Mouse (Mus musculus) left cerebral cortex, postnatal 25 days (tissue): ENCODE data around the gene Adam1b. TPM values are rescaled to one million over a fixed set of nuclear protein-coding genes. Genes with fewer than 3 reads are reported as not detected.

Experiments
- DNase-seq, 2 experiments: peaks; one replicate each; pipeline ENCODE4 v3.0.0; 2022; ENCODE audit warnings: low spot score in 2 of 2, mixed read lengths in 1 of 2
- intact Hi-C: fragments of 180-260 bp; cut with DNase I; formaldehyde crosslinking; loops from one replicate; pipeline ENCODE4 v1.15.1; 2025
- total RNA-seq, 2 experiments: library from RNA; stranded (reverse); gene quantifications; 2 replicates each; pipeline ENCODE4 v1.2.3; 2021

Adam1b gene
- total RNA-seq, 2 experiments from 2014 or later, result 0.11 TPM; not detected in 1

DNA sequence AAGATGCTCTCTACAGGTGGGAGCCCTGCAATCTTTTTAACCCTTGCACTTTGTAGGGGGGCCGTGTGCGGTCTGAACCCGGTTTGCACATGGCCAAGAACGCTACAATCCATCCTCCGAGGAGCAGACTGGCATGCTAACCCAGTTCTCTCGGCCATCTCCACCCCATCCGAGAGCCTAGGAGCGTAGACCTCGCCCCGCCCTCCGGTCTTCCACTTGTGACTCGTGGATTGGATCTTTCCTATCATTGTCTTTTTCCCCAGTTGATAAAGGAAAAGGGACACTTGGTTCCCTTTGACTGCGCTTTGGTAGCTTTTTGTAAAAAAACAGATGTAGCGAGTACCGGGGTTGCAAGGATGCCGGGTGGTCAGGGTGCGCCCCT, 51.6 kb downstream of the Adam1b start, which contains the start of gene Tmem116:
Tmem116 (plus strand) TSS at position 250 of the 382 bp plus-strand sequence.
- DNase-seq, result no peak
- intact Hi-C loops, result no loop called here

DNA sequence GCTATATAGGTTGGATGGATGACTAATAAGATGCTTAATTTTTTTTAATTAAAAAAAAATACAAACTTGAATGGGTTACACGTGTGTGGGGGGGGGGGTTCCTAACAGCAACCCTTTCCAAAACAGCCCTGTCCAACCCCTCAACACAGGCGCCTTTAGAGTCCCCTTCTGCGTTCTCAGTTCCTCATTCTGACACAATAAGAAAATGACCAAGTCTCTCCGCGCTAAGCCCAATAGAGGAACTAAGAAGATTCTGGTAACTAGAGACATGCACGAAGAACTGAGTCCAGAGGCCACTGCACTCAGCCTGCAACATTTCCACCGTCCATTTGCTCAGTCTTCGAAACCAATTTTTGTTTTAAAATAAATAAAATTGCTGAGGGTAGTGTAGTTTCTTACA, 52.0 kb downstream of the Adam1b start:
- intact Hi-C loops, result no loop called here

DNA sequence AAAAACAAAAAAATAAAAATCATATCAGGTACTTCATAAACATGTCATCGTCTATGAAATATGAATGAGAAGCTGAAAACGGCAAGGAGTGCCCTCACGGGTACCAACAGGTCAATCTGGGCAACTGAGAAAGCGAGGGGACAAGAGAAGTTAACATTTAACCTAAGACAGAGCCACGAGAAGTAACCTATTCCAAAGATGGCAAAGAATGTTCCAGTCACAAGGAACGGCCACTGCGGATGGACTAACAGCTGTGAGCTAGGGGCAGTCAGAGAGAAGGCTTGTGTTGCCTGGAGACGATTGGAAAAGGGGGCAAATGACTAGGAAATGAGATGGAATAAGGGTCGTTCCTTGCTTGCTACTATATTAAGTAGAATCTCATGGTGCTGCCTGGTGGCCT, 52.8 kb downstream of the Adam1b start:
- intact Hi-C loops, result no loop called here
- no peak for DNase-seq

More for the DNA sequence above, 52.0 kb downstream of the Adam1b start:
- DNase-seq, result no peak

Other genes starting within 250 kb of the Adam1b start
- gene Trafd1, start 117.8 kb downstream of the Adam1b start, total RNA-seq, result 10 to 100 TPM; 82.1 to 83.6 TPM
- gene Naa25, start 105.5 kb downstream of the Adam1b start, total RNA-seq, result 10 to 100 TPM; 40.7 to 45.8 TPM
- 1 to 10 TPM; 8.2 to 9.1 TPM for gene Tmem116, start 51.5 kb downstream of the Adam1b start, total RNA-seq
- gene Erp29, start 50.9 kb downstream of the Adam1b start, total RNA-seq, result 100 to 1,000 TPM; 145 to 151 TPM
- gene Adam1a, start 42.0 kb upstream of the Adam1b start, total RNA-seq, result 10 to 100 TPM in 1 of 2 experiments, 1 to 10 TPM in 1; 9.0 to 11.6 TPM
- gene Gm42878, start 42.0 kb upstream of the Adam1b start, total RNA-seq, result not detected
- gene Mapkapk5, start 42.5 kb upstream of the Adam1b start, total RNA-seq, result 10 to 100 TPM; 66.7 TPM
- 100 to 1,000 TPM in 1 of 2 experiments, 10 to 100 TPM in 1; 99.7 to 104 TPM for gene Aldh2, start 90.4 kb upstream of the Adam1b start, total RNA-seq
- gene Acad12, start 115.5 kb upstream of the Adam1b start, total RNA-seq, result 1 to 10 TPM; 4.9 to 7.9 TPM
- gene Acad10, start 157.1 kb upstream of the Adam1b start, total RNA-seq, result 1 to 10 TPM; 3.0 to 4.1 TPM
- gene Brap, start 157.1 kb upstream of the Adam1b start, total RNA-seq, result 10 to 100 TPM; 65.3 to 65.5 TPM
- 100 to 1,000 TPM; 228 to 234 TPM for gene Atxn2, start 207.9 kb upstream of the Adam1b start, total RNA-seq